Mouse (Mus musculus) forebrain, embryonic 11.5 days (tissue): Measurements from ENCODE around the gene Dscaml1. TPM values are rescaled to one million over a fixed set of nuclear protein-coding genes. Genes with fewer than 3 reads are reported as not detected.

Source experiments
- ATAC-seq: fragments of 200-750 bp; cut with Nextera tagmentation; replicated peaks from 2 replicates; pipeline ENCODE4 v1.8.0; 2017; ENCODE audit warnings: moderate TSS enrichment; ENCODE audit not compliant: low FRiP score
- DNase-seq: peaks from one replicate; pipeline ENCODE4 v3.0.0-alpha.2; 2017; ENCODE audit warnings: low spot score
- H3K27ac ChIP-seq: fragments of 300-500 bp; sonication (generic); 2 replicates; pipeline ENCODE4 v1.5.1; 2014; ENCODE audit warnings: low read depth, low read length
- H3K27me3 ChIP-seq: fragments of 300-500 bp; sonication (generic); 2 replicates; pipeline ENCODE4 v1.6.1; 2014; ENCODE audit warnings: mild to moderate bottlenecking, low read length, mixed read lengths; ENCODE audit not compliant: control insufficient read depth, insufficient read depth
- H3K36me3 ChIP-seq: fragments of 300-500 bp; sonication (generic); 2 replicates; pipeline ENCODE4 v1.6.1; 2014; ENCODE audit warnings: mild to moderate bottlenecking, low read length, moderate library complexity, mixed read lengths; ENCODE audit not compliant: control insufficient read depth, insufficient read depth
- H3K4me1 ChIP-seq: fragments of 300-500 bp; sonication (generic); replicated peaks from 2 replicates; pipeline ENCODE4 v1.6.1; 2014; ENCODE audit warnings: low read length, mixed read lengths; ENCODE audit not compliant: control insufficient read depth, insufficient read depth
- H3K4me2 ChIP-seq: fragments of 300-500 bp; sonication (generic); 2 replicates; pipeline ENCODE4 v1.6.1; 2014; ENCODE audit warnings: low read depth, mild to moderate bottlenecking, low read length, moderate library complexity, mixed read lengths; ENCODE audit not compliant: severe bottlenecking
- H3K4me3 ChIP-seq: fragments of 300-500 bp; sonication (generic); 2 replicates; pipeline ENCODE4 v1.5.1; 2014; ENCODE audit warnings: low read depth, low read length
- H3K9ac ChIP-seq: fragments of 300-500 bp; sonication (generic); 2 replicates; pipeline ENCODE4 v1.6.1; 2014; ENCODE audit warnings: low read length
- H3K9me3 ChIP-seq: fragments of 300-500 bp; sonication (generic); 2 replicates; pipeline ENCODE4 v1.6.1; 2016; ENCODE audit warnings: low read length, mixed read lengths; ENCODE audit not compliant: control insufficient read depth
- WGBS: fragments of 180-500 bp; shearing (Covaris S2); extraction: QIAGEN DNeasy Blood & Tissue Kit; methylation state at CpG from one replicate; pipeline ENCODE4 v1.1.7; 2014; 5-methylcytosine and 5-hydroxymethylcytosine counted together
- polyA plus RNA-seq: library from polyadenylated mRNA; unstranded; fragments of >200 nt; fragmentation: Nextera tagmentation; extraction: Ambion mirVana; gene quantifications from 2 replicates; pipeline ENCODE4 v1.2.1, GENCODE M21; 2014

Dscaml1 gene
- polyA plus RNA-seq, 1 experiment from 2014 or later = 5.4 TPM

DNA sequence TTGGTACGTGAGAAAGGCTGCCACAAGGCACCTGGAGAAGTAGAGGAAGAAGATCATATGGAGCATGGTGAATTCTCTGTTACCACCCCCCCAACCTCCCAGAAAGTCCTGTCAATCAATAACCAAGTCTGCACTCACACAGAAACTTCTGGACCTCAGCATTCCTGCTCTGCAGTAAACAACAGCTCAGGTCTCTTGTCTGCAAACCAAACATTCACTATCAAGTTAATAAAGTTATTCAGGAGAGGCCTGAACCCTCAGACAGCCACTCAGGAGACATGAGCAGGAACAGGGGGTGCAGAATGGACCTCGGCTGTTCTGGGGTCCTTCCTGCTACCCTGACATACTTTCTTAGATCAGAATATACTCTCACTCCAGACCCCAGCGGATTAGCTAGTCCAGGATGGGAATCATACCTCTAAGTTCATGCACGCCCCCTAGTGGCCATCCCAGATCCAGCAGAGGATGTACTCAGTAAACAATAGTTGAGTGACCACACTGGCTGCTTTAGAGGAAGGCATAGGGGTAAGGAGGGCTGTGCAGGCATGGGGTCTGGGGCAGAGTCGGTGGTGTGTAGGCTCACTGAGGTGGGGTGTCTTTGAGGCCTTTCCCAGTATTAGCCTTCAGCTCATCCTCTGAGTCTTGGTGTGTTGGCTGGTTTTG lies 12.8 kb upstream of the Dscaml1 start:
- no peaks in the 10 kb centered on the region for H3K36me3 ChIP-seq
- no peak overlapping the region for H3K4me3 ChIP-seq
- no peaks in the 10 kb centered on the region; the same call in 1 of the 2 replicates for H3K4me1 ChIP-seq
- WGBS = 51% methylated on average over 5 of the region's 5 CpGs
- no peak overlapping the region for H3K9ac ChIP-seq
- ATAC-seq (no peak), DNase-seq (peak; percentile 70)
- H3K27ac ChIP-seq = no peak overlapping the region
- H3K9me3 ChIP-seq = no peaks in the 10 kb centered on the region
- no peak overlapping the region for H3K4me2 ChIP-seq
- H3K27me3 ChIP-seq = no peaks in the 10 kb centered on the region

DNA sequence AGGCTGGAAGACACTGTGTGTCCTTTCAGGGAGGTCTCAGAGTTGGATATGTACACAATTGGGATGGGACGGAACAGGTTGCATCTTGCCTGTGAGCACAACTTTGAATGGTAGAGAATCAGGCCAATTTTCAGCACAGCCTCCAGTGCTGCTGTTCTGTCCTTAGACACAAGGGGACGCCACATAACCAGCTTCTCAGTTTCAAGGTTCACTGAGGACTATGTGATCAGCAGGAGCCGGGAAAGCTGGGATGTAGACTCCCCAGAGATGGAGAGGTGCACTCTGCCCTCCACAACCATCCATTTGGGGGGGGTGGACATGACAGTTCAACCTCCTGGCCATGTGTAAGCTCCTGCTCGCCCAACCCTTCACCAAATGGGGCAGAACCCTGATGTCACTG lies 10.5 kb upstream of the Dscaml1 start:
- Histone ChIP-seq H3K4me3 (no peak overlapping the region), H3K36me3 (no peaks in the 10 kb centered on the region), H3K4me2 (no peak overlapping the region), H3K27me3 (no peaks in the 10 kb centered on the region), H3K27ac (no peak overlapping the region), H3K4me1 (no peaks in the 10 kb centered on the region; the same call in 1 of the 2 replicates), H3K9ac (no peak overlapping the region), H3K9me3 (no peaks in the 10 kb centered on the region)
- DNase-seq = peak; percentile 69
- 44% methylated on average over 4 of the region's 4 CpGs for WGBS
- ATAC-seq = no peak

DNA sequence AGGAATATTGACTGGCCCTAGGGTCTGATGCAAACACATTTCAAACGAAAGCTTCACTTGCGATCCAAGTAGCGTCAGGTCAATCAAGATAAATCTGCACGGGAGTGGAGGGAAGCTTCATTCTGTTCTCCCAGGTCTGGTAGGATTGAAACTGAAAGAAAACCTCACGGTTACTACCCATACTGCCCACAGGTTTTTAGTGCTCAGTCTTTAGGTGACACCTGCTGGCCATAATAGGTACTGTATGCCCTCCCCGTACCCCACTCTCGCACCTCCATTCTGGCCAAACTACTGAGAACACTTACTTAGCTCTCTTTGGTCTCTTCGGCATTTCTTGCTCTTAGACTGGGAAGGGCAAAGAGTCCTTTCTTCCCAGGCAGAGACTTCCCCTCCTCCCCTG lies 9.2 kb upstream of the Dscaml1 start:
- no peak overlapping the region for H3K4me3 ChIP-seq
- H3K4me2 ChIP-seq = no peak overlapping the region
- 33% methylated on average over 8 of the region's 8 CpGs for WGBS
- no peak overlapping the region for H3K27ac ChIP-seq
- no peak overlapping the region for H3K9ac ChIP-seq
- H3K9me3 ChIP-seq = no peaks in the 10 kb centered on the region
- H3K4me1 ChIP-seq = no peaks in the 10 kb centered on the region
- no peak for ATAC-seq
- peak; percentile 69 for DNase-seq
- H3K27me3 ChIP-seq = no peaks in the 10 kb centered on the region
- H3K36me3 ChIP-seq = no peaks in the 10 kb centered on the region

DNA sequence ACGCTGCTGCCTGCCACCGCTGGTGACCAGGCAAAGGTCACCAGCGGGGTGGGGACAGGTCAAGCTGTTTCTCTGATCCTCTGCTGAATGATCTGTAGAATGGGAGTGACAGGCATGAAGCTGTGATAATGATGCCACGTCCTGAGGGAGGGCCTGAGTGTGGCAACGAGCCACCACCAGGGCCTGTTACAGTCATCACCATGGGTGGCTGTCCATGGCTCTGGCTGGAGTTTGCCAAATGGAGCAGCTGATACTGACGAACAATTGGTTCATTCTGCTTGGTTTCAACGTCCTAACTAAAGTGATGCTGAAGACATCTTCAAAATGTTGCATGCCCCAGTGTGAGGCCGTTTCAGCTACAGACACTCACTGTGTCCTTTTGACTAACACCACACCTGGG lies 8.2 kb upstream of the Dscaml1 start:
- no peak for ATAC-seq
- Histone ChIP-seq H3K4me1 (no peaks in the 10 kb centered on the region), H3K27me3 (no peaks in the 10 kb centered on the region), H3K36me3 (no peaks in the 10 kb centered on the region), H3K9me3 (no peaks in the 10 kb centered on the region), H3K4me3 (no peak overlapping the region), H3K9ac (no peak overlapping the region), H3K27ac (no peak overlapping the region), H3K4me2 (no peak overlapping the region)
- DNase-seq = no peak
- 73% methylated on average over 8 of the region's 8 CpGs for WGBS

- 63% methylated on average over 8 of the region's 8 CpGs for WGBS
- ATAC-seq (no peak), DNase-seq (no peak)
- no peak overlapping the region for H3K4me3 ChIP-seq
- H3K4me1 ChIP-seq = no peaks in the 10 kb centered on the region
- H3K36me3 ChIP-seq = no peaks in the 10 kb centered on the region
- H3K27ac ChIP-seq = no peak overlapping the region
- H3K4me2 ChIP-seq = no peak overlapping the region
- no peak overlapping the region for H3K9ac ChIP-seq
- H3K27me3 ChIP-seq = no peaks in the 10 kb centered on the region
- no peaks in the 10 kb centered on the region for H3K9me3 ChIP-seq
Measured at GRCm38 (mm10) chr9:45421209-45421608, 5.2 kb upstream of the Dscaml1 start.

GRCm38 (mm10) chr9:45422761-45423298 lies 3.6 kb upstream of the Dscaml1 start:
- H3K27ac ChIP-seq = no peak overlapping the region
- DNase-seq (no peak), ATAC-seq (no peak)
- no peaks in the 10 kb centered on the region for H3K9me3 ChIP-seq
- H3K4me3 ChIP-seq = no peak overlapping the region
- no peaks in the 10 kb centered on the region for H3K27me3 ChIP-seq
- no peak overlapping the region for H3K9ac ChIP-seq
- WGBS = 85% methylated on average over 7 of the region's 7 CpGs
- H3K36me3 ChIP-seq = no peaks in the 10 kb centered on the region
- no peak overlapping the region for H3K4me2 ChIP-seq
- no peaks in the 10 kb centered on the region for H3K4me1 ChIP-seq

DNA sequence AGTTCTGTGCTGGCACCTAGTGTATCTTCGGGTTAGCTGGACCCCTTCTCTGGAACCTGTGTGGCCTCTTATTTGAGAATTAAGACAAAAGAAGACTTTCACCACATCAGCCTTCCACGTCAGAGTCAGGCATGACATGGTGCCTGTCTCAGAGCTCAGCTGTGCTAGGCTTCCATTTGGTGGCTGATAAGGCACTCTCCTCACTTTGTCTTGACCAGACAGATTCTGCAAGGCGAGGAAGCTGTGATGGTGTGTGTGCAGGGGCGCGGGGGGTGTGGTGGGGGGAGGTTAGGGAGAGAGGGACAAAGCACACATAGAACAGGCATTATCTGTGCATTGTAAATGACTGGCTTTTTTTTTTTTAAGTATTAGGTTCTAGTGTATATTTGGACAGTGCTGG lies 3.0 kb downstream of the Dscaml1 start:
- Histone ChIP-seq H3K36me3 (no peaks in the 10 kb centered on the region), H3K27me3 (peaks cover 41% of the 10 kb centered on the region), H3K27ac (no peak overlapping the region), H3K4me2 (no peak overlapping the region), H3K9ac (no peak overlapping the region), H3K4me1 (peaks cover 11% of the 10 kb centered on the region; the same call in 1 of the 2 replicates), H3K4me3 (no peak overlapping the region), H3K9me3 (no peaks in the 10 kb centered on the region)
- ATAC-seq = no peak
- no peak for DNase-seq
- 23% methylated on average over 5 of the region's 5 CpGs for WGBS

- 2% methylated on average over 52 of the region's 54 CpGs for WGBS
- H3K27ac ChIP-seq = no peak overlapping the region
- H3K4me1 ChIP-seq = peaks cover 11% of the 10 kb centered on the region; the same call in 1 of the 2 replicates
- DNase-seq (peak; percentile 72), ATAC-seq (0 out of 2 replicates have a peak, but pooled peaks have one; percentile 33)
- peak overlapping the region; percentile 51 for H3K4me2 ChIP-seq
- no peaks in the 10 kb centered on the region for H3K36me3 ChIP-seq
- H3K9me3 ChIP-seq = no peaks in the 10 kb centered on the region
- H3K27me3 ChIP-seq = peaks cover 41% of the 10 kb centered on the region
- H3K4me3 ChIP-seq = peak overlapping the region; percentile 41
- H3K9ac ChIP-seq = peak overlapping the region; percentile 51
Measured at GRCm38 (mm10) chr9:45429951-45430697, 3.7 kb downstream of the Dscaml1 start.
